Mouse (Mus musculus): ENCODE measurements at regions not wholly inside any gene's neighbourhood (a gene's known extent, or its start where the extent isn't known, plus 50 kb on each side); places are given as distances from the start of the nearest gene placed in this dataset.

DNA sequence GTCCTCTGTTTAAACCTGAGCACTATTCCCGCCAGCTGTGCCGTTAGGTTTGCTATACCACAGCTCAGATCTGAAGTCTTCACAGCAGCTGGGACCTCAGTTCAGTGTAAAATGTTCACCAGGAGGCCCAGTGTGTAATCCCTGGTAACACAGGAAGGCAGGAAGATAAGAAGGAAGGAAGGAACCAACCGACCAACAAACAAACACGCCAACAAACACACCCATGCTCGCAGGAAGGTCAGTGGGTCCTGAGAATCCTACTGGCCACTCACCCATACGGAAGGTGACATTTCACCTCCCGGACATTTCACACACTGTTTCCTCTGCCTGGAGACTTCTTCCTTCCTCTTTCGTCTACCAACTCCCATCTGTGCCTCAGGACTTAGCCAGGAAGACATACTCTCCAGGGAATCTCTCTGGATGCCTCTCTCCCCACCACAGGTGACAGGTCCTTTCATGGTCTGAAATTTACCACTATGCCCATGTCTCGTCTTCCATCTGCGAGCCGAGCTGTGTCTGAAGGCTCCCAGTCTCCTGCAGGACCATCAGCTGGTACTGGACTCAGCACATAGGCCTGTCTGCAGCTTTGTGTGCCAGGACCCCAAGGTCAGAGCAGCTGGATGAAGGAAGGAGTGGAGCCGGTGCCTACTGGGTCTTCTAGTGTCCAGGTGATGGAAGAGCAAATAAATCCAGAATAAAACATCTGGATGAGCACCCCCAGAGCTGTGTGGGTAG is 61.1 kb upstream of the Xpa start:
- H3K4me2 ChIP-seq (replicated peaks; ENCODE audit: low read depth, low read length), result no peak overlapping the region
- H3K9me3 ChIP-seq (ENCODE audit: control insufficient read depth, low read length), result no peaks in the 10 kb centered on the region
- WGBS, result 60% methylated on average over 12 of the region's 12 CpGs
- no peak overlapping the region for H3K4me3 ChIP-seq (ENCODE audit: low read length)
- H3K27ac ChIP-seq (ENCODE audit: low read depth, low read length), result no peak overlapping the region
- no peak for ATAC-seq (ENCODE audit: low FRiP score, low TSS enrichment)
- H3K36me3 ChIP-seq (ENCODE audit: control insufficient read depth, insufficient read depth, low read length), result no peaks in the 10 kb centered on the region
- no peaks in the 10 kb centered on the region for H3K27me3 ChIP-seq (ENCODE audit: control insufficient read depth, insufficient read depth, low read length)
- H3K9ac ChIP-seq (ENCODE audit: low read depth, low read length), result no peak overlapping the region
- H3K4me1 ChIP-seq (ENCODE audit: control insufficient read depth, insufficient read depth, low read length), result no peaks in the 10 kb centered on the region

DNA sequence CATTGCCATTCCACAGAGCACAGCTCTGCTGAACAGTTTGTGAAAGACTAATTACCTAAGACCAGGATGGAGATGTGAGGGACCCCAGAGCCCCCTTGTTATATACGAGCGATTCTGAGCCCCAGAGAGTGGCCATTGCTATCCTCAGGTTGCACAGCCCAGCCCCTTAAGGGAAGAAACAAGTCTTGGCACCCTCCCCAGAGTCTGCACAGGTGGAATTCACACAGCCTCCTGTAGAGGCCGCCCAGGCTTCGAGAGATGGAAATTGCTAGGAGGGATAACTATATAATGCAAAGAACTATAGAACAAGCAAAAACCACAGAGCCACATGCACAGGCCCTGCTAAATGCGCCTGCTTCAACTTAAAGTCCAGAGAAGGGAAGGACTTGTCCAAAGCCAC is 62.7 kb upstream of the Xpa start:
- H3K4me1 ChIP-seq (ENCODE audit: control insufficient read depth, insufficient read depth, low read length), result no peaks in the 10 kb centered on the region
- H3K9me3 ChIP-seq (ENCODE audit: control insufficient read depth, low read length), result no peaks in the 10 kb centered on the region
- no peaks in the 10 kb centered on the region for H3K36me3 ChIP-seq (ENCODE audit: control insufficient read depth, insufficient read depth, low read length)
- no peak overlapping the region for H3K4me3 ChIP-seq (ENCODE audit: low read length)
- ATAC-seq (ENCODE audit: low FRiP score, low TSS enrichment), result no peak
- no peak overlapping the region for H3K9ac ChIP-seq (ENCODE audit: low read depth, low read length)
- no peak overlapping the region for H3K4me2 ChIP-seq (replicated peaks; ENCODE audit: low read depth, low read length)
- no peak overlapping the region for H3K27ac ChIP-seq (ENCODE audit: low read depth, low read length)
- H3K27me3 ChIP-seq (ENCODE audit: control insufficient read depth, insufficient read depth, low read length), result no peaks in the 10 kb centered on the region
- 53% methylated on average over 5 of the region's 5 CpGs for WGBS

DNA sequence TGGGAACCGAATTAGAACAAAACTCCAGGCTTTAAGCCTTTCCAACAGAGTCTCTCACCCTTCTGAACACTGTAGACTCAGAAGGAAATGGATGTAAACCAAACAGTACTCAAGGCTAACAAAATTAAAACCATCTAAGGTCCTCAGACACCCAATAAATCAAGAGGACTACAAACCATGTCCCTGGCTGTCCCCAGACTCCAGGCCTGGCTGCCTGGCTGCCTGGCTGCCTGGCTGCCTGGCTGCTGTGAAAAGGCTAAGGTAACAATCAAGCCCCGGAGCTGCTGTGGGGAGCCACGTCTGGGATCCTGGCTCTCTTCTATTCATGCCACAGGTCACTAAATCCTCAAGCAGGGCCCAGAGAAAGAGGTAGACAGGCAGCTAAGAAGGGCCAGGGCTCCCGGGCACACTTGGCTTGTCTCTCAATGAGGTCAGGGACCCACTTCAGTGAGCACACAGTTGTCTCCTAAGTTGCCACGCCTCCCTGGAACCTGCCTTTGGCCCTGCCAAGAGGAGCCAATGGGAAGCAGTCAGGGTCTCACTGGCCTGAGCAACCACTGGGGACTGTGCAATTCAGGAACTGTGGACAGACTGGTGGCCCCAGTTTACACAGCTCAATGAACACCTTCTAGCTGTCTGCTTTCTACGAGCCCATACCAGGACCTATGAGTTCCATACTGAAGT is 72.6 kb upstream of the Xpa start:
- Histone ChIP-seq H3K27me3 (ENCODE audit: control insufficient read depth, insufficient read depth, low read length) (no peaks in the 10 kb centered on the region), H3K9me3 (ENCODE audit: control insufficient read depth, low read length) (no peaks in the 10 kb centered on the region), H3K9ac (ENCODE audit: low read depth, low read length) (peak overlapping the region; percentile 31; the same call in 1 of the 2 replicates), H3K36me3 (ENCODE audit: control insufficient read depth, insufficient read depth, low read length) (no peaks in the 10 kb centered on the region), H3K4me2 (replicated peaks; ENCODE audit: low read depth, low read length) (no peak overlapping the region), H3K27ac (ENCODE audit: low read depth, low read length) (peak overlapping the region; percentile 69), H3K4me1 (ENCODE audit: control insufficient read depth, insufficient read depth, low read length) (peaks cover 15% of the 10 kb centered on the region; the same call in 1 of the 2 replicates), H3K4me3 (ENCODE audit: low read length) (no peak overlapping the region)
- ATAC-seq (ENCODE audit: low FRiP score, low TSS enrichment), result peak; percentile 67
- 14% methylated on average over 6 of the region's 6 CpGs for WGBS

DNA sequence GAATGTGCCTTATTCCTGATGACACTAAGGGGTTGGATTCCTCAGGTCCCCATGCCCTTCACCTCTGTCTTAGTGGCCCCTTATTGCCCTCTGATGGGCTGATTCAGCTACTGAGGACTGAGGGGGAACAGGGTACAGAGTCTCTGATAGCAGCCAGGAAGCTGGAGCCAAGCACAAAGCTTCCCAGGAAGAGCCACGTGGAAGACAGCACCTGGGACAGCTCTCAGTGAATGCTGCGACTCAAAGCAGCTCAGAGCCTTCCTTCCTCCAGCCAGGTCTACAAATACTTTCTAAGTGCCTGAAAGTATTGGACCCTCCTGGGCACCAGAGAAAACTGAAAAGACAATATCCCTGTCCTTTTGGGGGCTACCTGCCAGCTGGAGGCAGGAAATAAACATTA is 72.3 kb upstream of the Foxe1 start:
- WGBS, result 3% methylated on average over 2 of the region's 2 CpGs
- H3K4me3 ChIP-seq (ENCODE audit: low read length), result no peak overlapping the region
- H3K4me2 ChIP-seq (replicated peaks; ENCODE audit: low read depth, low read length), result no peak overlapping the region
- no peaks in the 10 kb centered on the region for H3K36me3 ChIP-seq (ENCODE audit: control insufficient read depth, insufficient read depth, low read length)
- no peak for ATAC-seq (ENCODE audit: low FRiP score, low TSS enrichment)
- H3K9me3 ChIP-seq (ENCODE audit: control insufficient read depth, low read length), result no peaks in the 10 kb centered on the region
- no peaks in the 10 kb centered on the region for H3K27me3 ChIP-seq (ENCODE audit: control insufficient read depth, insufficient read depth, low read length)
- H3K4me1 ChIP-seq (ENCODE audit: control insufficient read depth, insufficient read depth, low read length), result peaks cover 15% of the 10 kb centered on the region; the same call in 1 of the 2 replicates
- no peak overlapping the region for H3K9ac ChIP-seq (ENCODE audit: low read depth, low read length)
- H3K27ac ChIP-seq (ENCODE audit: low read depth, low read length), result no peak overlapping the region

DNA sequence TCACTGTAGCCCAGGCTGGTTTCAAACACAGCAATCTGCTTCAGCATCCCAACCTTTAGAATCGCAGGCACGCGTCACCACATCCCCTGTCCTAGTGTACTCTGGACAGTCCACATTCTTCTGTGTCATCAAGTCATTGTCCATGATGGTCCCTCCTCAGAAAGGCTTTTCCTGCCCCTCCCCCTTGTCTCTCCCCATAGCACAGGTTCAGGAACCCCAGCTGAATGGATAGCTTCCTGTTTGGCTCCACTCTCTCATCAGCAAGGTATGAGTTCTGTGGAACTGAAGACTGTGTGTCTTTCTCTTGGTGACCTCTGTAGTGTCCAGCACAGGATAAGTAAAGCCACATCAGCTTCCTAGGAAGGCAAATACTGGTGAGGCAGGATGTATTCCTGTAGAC is 67.6 kb upstream of the Foxe1 start:
- no peak overlapping the region for H3K4me3 ChIP-seq (ENCODE audit: low read length)
- 89% methylated on average over 3 of the region's 3 CpGs for WGBS
- no peak overlapping the region for H3K27ac ChIP-seq (ENCODE audit: low read depth, low read length)
- H3K36me3 ChIP-seq (ENCODE audit: control insufficient read depth, insufficient read depth, low read length), result no peaks in the 10 kb centered on the region
- no peak overlapping the region for H3K4me2 ChIP-seq (replicated peaks; ENCODE audit: low read depth, low read length)
- ATAC-seq (ENCODE audit: low FRiP score, low TSS enrichment), result no peak
- H3K9me3 ChIP-seq (ENCODE audit: control insufficient read depth, low read length), result no peaks in the 10 kb centered on the region
- H3K4me1 ChIP-seq (ENCODE audit: control insufficient read depth, insufficient read depth, low read length), result peaks cover 13% of the 10 kb centered on the region; the same call in 1 of the 2 replicates
- H3K9ac ChIP-seq (ENCODE audit: low read depth, low read length), result no peak overlapping the region
- no peaks in the 10 kb centered on the region for H3K27me3 ChIP-seq (ENCODE audit: control insufficient read depth, insufficient read depth, low read length)

DNA sequence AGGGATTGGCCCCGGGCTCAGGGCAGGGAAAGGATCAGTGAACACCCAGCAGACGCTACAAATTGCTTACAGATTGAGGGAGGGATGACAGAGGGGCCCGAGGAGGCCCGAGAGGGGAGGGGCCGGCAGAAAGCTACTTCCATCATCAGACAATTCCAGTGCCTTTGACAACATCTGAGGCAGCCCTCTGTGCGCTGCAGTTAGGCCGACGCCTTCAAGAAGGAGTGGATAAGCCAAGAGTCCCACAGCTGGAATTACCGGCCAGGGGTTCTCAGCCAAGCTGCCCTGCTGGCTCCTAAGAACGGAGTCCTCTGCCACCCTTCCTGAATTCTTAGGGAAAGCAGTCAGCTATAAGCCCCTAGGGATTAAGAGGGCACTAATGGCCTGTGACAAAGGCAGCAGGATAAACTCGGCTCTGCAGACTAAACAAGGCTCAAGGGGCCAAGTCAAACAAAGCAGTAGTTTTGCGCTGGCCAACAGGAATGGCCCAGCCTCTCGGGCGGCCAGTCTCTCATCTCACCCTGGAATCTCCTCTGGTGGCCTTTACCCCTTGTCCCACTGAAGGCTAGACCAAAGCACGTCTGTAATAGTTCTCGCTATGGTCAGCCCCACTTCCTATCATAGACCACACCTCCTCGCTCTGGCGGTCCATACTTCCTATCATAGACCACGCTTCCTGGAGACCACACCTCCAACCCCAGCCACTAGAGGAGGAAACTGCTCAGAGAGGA is 66.4 kb upstream of the Foxe1 start:
- 15% methylated on average over 19 of the region's 19 CpGs for WGBS
- H3K9me3 ChIP-seq (ENCODE audit: control insufficient read depth, low read length), result no peaks in the 10 kb centered on the region
- H3K4me2 ChIP-seq (replicated peaks; ENCODE audit: low read depth, low read length), result peak overlapping the region; percentile 17; the same call in 1 of the 2 replicates
- peaks cover 13% of the 10 kb centered on the region; the same call in 1 of the 2 replicates for H3K4me1 ChIP-seq (ENCODE audit: control insufficient read depth, insufficient read depth, low read length)
- peak; percentile 39; the same call in 1 of the 2 replicates for ATAC-seq (ENCODE audit: low FRiP score, low TSS enrichment)
- H3K36me3 ChIP-seq (ENCODE audit: control insufficient read depth, insufficient read depth, low read length), result no peaks in the 10 kb centered on the region
- H3K27me3 ChIP-seq (ENCODE audit: control insufficient read depth, insufficient read depth, low read length), result no peaks in the 10 kb centered on the region
- no peak overlapping the region; the same call in 1 of the 2 replicates for H3K9ac ChIP-seq (ENCODE audit: low read depth, low read length)
- H3K4me3 ChIP-seq (ENCODE audit: low read length), result no peak overlapping the region
- no peak overlapping the region for H3K27ac ChIP-seq (ENCODE audit: low read depth, low read length)

DNA sequence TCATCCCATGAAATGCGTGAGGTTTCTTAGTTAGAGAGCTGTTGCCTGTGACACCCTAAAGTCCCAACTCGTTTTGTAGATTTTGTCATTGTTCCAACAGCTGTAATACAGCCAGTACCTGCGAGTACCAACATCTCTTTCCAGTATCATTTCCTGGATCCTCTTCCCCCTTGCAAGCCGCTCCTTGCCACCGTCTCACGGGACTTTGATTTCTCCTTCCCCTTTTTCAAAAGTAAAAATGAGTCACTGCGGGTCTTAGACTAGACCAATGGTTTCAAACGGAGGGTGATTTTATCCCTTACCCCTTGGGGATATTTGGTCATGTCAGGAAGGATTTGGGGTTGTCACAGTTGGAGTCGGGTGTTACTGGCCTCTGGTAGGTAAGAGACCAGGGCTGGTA is 56.5 kb upstream of the Foxe1 start:
- H3K4me2 ChIP-seq (replicated peaks; ENCODE audit: low read depth, low read length), result no peak overlapping the region
- 0 out of 2 replicates have a peak, but pooled peaks cover 3% of the 10 kb centered on the region for H3K9me3 ChIP-seq (ENCODE audit: control insufficient read depth, low read length)
- ATAC-seq (ENCODE audit: low FRiP score, low TSS enrichment), result no peak
- H3K27me3 ChIP-seq (ENCODE audit: control insufficient read depth, insufficient read depth, low read length), result no peaks in the 10 kb centered on the region
- no peaks in the 10 kb centered on the region for H3K36me3 ChIP-seq (ENCODE audit: control insufficient read depth, insufficient read depth, low read length)
- WGBS, result 92% methylated on average over 9 of the region's 9 CpGs
- H3K9ac ChIP-seq (ENCODE audit: low read depth, low read length), result no peak overlapping the region
- H3K4me3 ChIP-seq (ENCODE audit: low read length), result no peak overlapping the region
- H3K27ac ChIP-seq (ENCODE audit: low read depth, low read length), result no peak overlapping the region
- no peaks in the 10 kb centered on the region for H3K4me1 ChIP-seq (ENCODE audit: control insufficient read depth, insufficient read depth, low read length)

DNA sequence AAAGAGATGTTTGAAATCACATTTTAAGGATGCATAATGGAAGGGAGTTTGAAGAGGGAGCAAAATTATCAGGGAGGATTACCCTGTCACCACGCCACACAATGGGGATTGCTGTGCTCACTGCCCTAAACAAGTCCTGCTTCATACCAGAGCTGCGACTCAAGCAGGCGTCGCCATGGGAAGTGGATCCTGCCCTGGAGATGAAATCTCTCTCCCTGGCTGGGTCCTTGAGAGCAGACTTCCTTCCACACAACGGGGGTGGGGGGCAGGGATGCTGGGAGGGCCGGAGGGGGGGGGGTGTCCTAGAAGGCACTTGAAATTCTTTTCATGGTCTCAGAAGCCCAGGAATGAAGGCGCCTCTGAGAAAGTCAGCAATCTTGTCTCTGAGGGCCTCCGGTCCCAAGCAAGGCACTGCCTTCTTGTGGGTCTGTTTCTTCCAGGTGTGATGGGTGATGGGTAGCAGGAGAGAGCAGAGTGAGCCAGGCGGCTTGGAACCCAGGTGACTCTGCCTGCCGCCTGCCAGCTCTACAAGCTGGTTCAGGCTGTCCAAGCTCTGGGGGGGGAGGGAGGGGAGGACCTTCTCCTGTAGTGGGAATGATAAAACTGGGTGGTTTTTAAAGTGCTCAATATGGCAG is 51.7 kb upstream of the Foxe1 start:
- Histone ChIP-seq H3K4me1 (ENCODE audit: control insufficient read depth, insufficient read depth, low read length) (no peaks in the 10 kb centered on the region), H3K36me3 (ENCODE audit: control insufficient read depth, insufficient read depth, low read length) (no peaks in the 10 kb centered on the region), H3K27me3 (ENCODE audit: control insufficient read depth, insufficient read depth, low read length) (no peaks in the 10 kb centered on the region), H3K4me3 (ENCODE audit: low read length) (no peak overlapping the region), H3K4me2 (replicated peaks; ENCODE audit: low read depth, low read length) (no peak overlapping the region), H3K9ac (ENCODE audit: low read depth, low read length) (no peak overlapping the region), H3K9me3 (ENCODE audit: control insufficient read depth, low read length) (0 out of 2 replicates have a peak, but pooled peaks cover 3% of the 10 kb centered on the region), H3K27ac (ENCODE audit: low read depth, low read length) (no peak overlapping the region)
- ATAC-seq (ENCODE audit: low FRiP score, low TSS enrichment), result no peak
- WGBS, result 50% methylated on average over 10 of the region's 10 CpGs
